Mouse (Mus musculus) layer of hippocampus, adult 6 months (tissue): Measurements from ENCODE around the gene Uprt. TPM values are rescaled to one million over a fixed set of nuclear protein-coding genes. Genes with fewer than 3 reads are reported as not detected.

Experiments
- long read RNA-seq, 2 experiments: library from polyadenylated mRNA; unstranded; transcript quantifications; one replicate each; pipeline ENCODE4 v2.0.0; 2019 to 2020
- polyA plus RNA-seq: library from polyadenylated mRNA; unstranded; fragments of <200 nt; fragmentation: Nextera tagmentation; gene quantifications from 2 replicates; pipeline ENCODE4 v1.2.3, GENCODE M21; 2021

Gene Uprt
- 3.6 and 3.7 TPM in 2 replicates for polyA plus RNA-seq
- long read RNA-seq, experiment 1: 0 reads
- long read RNA-seq, experiment 2, partial matches to known transcripts: 0 of 3 reads
- long read RNA-seq, experiment 2, other reads (novel, unspliced or antisense): 0 of 3 reads

GRCm38 (mm10) chrX:104482572-104483443 lies at the start of gene Uprt:
Gene Uprt, plus strand, starts transcription at chrX:104482818.

Other genes starting within 250 kb of the Uprt start
- 5.5 and 8.5 TPM in 2 replicates for gene Abcb7, start 69.0 kb upstream of the Uprt start, polyA plus RNA-seq
- 1.7 and 2.8 TPM in 2 replicates for gene Zdhhc15, start 188.2 kb downstream of the Uprt start, polyA plus RNA-seq